Mouse (Mus musculus): ENCODE data around the gene Castor1.

Castor1 gene

GRCm38 (mm10) chr11:4262847-4263246 is 44.8 kb downstream of the Castor1 start:
- no peak for DNase-seq (ENCODE audit: low spot score)

- no peak for DNase-seq (ENCODE audit: low spot score)
Observed at GRCm38 (mm10) chr11:4263296-4263695, 45.3 kb downstream of the Castor1 start.

- no peak for DNase-seq (ENCODE audit: low spot score)
Observed at GRCm38 (mm10) chr11:4264066-4264465, 46.0 kb downstream of the Castor1 start.

- no peak for DNase-seq (ENCODE audit: low spot score)
Observed at GRCm38 (mm10) chr11:4266271-4267201, 48.5 kb downstream of the Castor1 start.

- DNase-seq (ENCODE audit: low spot score), result no peak
Observed at GRCm38 (mm10) chr11:4267202-4267578, 49.2 kb downstream of the Castor1 start.

GRCm38 (mm10) chr11:4268500-4268899 is 50.5 kb downstream of the Castor1 start:
- no peak for DNase-seq (ENCODE audit: low spot score)

GRCm38 (mm10) chr11:4270744-4271459 is 52.9 kb downstream of the Castor1 start:
- no peak for DNase-seq (ENCODE audit: low spot score)

GRCm38 (mm10) chr11:4271544-4271943 is 53.5 kb downstream of the Castor1 start:
- no peak for DNase-seq (ENCODE audit: low spot score)
